Mouse (Mus musculus): ENCODE data around the gene Uso1. TPM values are rescaled to one million over a fixed set of nuclear protein-coding genes. Genes with fewer than 3 reads are reported as not detected.
A peak's percentile ranks its signal among the peaks of the same experiment; 100 is the strongest.

Gene Uso1
- polyA plus RNA-seq, 3 experiments from 2014 or later, result 31.3 to 36.7 (median 34.4) TPM

DNA sequence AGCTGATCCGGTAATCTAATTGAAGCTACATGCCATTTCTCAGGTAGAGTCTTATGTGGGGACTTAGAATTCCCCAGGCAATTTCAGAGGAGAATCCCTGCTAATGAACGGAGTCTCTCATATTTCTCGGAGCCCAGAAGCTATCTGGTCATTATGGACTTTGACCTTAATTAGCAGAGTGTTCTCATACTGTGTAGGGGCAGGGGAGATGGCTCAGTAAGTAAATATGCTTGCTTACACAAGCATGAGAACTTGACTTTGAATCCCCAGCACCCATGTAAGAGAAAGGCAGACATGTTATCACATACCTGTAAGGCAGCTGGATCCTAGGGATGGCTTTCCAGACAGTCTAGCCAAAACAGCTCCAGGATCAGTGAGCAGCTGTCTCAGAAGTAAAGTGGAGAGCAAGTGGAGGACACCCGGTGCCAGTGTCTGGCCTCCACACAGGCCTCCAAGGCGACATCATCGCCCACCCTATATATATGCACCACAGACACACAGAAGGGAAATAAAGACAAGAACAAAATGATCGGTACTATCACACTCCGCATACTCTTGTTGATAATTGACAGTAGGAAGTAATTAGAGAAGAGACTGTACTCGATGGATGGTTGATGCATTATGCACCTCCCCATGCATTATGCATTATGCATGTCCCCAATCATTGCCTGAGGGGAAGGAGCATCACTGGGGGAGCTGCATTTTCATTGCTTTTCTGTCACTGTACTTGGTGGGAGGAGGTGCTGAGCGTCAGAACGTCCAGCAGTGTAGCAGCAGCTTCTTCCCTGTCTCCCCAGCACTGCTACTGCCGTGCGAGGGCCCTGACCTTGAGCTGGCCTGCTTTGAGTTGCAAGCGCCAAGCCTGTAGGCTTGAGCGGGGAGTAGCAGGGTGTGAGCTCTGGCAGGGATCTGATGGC is 59.4 kb downstream of the Uso1 start:
- ATAC-seq, result no peak

DNA sequence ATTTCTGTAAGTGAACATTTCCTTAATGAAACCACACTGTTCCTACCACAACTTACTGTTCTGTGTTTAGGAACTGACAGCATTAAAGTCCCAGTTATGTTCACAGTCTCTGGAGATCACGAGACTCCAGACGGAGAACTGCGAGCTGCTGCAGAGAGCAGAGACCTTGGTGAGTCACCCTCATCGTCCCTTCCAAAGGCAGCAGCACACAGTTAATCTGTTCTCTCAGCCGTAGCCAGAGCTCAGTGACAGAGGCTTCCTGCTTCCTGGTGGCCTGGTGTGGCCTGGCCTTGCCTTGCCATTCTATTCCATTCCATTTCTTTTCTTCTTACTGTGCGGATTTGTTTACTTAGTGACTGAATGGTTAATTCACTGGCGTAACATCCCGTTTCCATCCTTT is 60.5 kb downstream of the Uso1 start:
- no peak for ATAC-seq

DNA sequence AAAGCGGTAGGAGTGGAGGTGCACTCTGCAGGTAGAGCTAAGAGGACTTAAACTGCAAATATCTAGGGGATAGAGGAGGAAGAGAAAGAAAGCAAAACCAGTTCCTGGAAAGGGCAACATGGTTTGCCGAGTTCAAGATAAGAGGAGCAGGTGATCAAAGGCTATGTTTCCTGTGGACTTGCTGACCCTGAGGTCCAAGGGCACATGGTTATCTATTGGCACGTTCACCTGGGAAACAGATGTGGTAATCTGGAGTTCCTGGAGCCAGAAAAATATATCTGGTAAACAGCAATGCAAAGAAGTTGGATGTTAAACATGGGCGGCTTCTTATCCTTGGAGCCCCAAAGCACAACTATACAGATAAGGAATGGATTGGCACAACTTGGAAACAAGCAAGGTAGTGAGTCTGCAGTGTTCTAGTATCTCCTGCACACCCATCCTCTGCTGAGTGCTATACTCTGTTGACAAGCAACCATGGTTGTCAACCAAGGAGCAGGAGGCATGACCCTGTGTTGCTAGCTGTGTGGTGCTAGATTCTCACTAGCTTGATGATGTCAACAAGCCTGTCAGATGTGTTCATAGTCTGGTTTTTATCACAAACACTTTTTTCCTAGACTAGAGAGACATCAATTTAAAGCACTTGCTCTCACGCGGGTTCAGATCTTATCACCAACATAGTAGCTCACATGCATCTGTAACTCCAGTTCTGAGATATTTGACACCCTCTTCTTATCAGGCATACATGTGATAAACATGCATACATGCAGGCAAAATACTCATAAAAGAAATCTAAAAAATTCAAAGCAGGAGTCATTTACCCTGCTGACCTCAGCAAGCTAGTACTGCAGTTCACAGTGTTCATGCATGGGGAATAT is 66.7 kb downstream of the Uso1 start:
- ATAC-seq, result peak; percentile 54

DNA sequence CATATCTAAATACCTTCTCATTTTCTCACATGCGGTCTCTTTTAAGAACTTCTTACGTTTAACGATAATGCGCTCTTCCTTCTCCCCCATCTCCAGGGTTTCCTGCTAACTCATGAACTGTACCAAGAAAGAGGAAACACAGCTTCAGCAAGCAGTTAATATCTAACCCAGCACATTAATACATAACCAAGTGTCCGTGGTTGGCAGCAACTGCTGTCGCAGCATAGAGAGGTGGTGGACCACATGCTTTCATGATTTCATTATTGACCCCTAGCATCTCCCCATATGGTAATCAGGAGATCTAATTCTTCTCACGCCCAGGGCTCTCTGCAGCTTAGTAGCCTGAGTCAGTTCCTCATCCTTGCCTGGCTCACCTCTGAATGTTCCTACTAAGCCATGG is 67.4 kb downstream of the Uso1 start:
- no peak for ATAC-seq

DNA sequence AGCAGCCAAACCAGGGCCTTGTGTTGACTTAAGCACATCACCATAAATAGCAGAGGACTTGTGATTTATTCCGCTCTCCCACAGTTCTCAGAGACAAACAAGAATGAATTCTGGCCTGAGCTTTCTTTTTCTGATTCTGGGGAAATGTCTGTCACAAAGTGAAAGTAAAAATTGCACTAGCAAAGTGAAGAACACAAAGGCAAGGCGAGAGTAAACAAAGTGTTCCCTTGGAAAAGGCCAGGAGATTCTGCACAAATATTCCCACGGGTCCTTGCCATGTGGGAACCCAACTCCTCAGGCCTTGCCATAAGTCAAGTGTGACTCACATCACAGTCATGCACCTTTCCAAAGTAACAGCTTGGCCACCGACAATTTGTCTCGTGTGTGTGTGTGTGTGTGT is 68.0 kb downstream of the Uso1 start:
- ATAC-seq, result no peak

DNA sequence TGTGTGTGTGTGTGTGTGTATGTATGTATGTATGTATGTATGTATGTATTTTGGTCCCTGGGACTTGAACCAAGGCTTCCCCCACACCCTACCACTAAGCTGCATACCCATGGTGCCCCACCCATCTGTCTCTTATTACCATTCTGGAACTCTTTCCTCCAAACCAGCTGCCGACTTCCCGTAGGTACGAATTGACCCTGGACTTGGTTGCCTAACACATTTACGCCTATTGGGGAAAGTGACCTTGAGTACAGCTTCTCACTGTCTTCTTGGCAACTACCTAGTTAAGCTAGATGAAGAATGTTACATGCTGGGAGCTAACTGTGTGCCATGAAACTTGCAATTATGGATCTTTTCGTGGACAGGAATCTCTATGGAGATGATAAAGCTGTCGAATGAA is 68.4 kb downstream of the Uso1 start:
- no peak for ATAC-seq

DNA sequence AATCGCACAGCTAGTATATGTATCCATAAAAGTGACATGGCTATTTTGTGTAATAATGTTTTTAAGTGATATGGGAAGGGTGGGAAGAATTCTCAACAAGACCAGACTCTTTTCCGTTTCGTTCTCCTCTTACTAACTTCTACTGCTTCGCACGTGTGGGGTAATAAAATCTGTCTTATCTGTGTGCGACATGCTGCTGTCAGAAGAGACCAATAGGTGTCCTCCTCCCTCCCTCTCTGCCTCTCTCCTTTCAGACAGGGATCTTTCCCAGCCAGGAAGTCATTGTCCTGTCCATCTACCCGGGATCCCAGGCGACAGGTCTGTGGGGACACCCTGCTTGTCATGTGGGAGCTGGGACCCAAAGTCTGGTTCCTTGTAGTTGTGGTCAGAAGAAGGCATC is 72.5 kb downstream of the Uso1 start:
- no peak for ATAC-seq

DNA sequence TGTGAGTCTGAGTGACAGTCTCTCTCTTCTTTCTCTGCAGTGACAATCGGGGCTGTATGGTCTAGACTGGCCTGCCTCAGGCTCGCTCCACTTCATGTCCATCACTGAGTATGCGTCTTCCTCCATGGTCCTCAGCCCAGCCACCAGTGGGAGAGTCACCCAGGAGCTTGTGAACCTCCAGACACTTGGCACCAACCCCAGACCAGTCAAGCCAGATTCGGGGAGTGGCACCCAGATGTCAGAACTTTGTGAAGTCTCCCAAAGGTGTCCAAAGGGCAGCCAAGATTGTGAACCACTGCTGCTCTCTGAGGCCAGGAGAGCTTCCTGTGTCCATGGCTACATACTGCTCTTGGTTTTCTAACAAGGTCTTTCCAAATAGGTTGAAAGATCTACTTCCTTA is 74.5 kb downstream of the Uso1 start:
- ATAC-seq, result no peak

DNA sequence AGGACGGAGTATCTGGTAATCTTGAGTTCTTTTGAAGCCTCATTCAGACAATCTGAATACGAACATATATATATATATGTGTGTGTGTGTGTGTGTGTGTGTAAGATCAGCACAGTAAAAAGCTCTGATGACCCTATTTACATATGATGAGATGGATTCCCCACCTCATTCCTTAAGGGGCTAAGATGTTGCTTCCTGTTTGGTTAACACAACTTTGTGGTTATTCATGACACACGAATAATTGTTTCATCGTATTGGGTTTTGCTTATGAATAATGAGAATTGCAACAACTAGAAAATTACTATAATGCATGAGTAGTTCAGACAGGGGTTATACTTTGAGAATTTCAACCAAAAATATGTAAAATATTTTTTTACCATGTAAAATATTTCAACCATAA is 77.6 kb downstream of the Uso1 start, which contains the start of gene U90926:
Gene U90926 (minus strand): TSS at position 101 of the 400 bp plus-strand sequence.
- no peak for ATAC-seq

DNA sequence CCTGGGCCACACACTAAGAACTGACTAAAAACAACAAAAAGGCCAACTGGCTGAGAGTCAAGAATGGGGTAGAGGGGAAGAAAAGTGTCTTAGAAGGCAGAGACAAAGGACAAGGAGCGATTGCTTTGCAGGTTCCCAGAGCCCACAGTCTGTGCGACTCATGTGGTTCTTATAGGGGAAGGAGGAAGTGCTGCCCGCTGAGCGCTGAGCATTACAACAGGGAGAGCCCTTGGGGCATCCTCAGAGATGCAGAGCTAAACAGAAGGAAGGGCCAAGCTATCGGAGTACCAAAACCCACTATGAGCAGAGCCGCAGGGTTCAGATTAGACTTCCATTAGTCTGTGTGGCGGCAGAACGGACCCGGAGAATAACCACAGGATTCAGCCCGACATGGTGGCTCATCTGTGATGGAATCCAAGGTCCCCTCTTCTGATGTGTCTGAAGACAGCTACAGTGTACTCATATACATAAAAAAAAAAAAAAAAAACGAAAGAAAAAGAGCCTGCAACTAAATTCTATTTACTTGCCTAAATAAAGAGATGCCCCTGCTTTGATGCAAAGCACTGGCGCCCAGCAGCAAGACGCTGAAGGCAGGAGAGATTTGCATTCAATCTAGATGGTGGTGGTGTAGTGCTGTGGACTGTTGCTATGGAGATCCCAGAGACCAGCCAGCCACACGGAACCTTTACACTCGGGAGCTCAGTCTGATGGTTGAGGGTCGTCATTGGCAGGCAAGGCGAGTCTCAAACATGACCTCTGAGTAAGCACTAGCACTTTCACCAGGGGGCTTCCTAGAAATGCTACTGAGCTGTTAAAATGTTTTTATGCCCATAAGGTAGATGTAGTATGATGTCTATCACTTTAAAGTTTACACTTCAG is 81.4 kb downstream of the Uso1 start:
- no peak for ATAC-seq

DNA sequence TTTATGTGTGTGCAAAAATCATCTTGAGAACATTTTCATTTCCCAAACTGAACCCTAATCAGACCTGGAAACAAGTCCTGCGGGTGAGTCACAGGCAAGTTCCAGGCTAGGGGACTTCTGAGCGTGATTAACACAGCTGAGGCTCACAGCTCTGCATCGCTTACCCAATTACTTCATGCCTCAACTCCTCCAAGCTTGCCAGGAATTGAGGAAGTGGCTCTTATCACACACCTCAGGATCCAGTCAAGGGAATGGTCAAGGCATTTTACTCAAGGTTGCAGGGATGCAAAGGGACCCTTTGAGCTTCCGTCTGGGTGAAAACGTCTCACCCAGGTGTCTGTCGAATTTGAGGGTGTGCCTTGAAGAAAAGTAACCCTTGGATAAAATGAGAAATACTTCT is 82.1 kb downstream of the Uso1 start:
- no peak for ATAC-seq

DNA sequence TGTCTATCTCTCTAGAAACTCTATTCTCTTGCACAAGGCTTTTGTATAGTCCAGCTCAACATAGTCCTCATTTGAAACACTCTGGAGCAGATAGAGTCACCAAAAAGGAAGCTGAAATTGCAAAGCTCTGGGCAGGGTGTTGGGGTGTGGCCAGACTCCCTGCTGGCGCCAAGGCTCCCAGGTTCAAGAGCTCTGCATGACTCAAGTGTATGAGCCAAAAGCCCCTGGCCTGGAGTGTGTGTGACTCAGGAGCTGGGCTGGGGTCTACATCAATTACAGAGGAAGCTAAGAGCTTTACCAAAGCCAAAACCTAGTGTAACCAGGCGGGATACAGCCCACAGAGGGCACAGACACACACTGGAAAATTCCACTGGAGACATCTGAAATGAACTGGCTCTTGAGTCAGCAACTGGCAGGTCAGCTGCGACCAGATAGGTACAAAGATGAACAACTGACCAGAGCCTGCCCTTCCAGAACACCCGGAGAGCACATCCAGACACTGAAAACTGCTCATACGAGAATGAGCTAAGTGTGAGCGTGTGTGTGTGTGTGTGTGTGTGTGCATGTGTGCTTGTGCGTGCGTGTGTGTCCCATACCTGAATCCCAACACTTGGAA is 82.7 kb downstream of the Uso1 start:
- ATAC-seq, result no peak

DNA sequence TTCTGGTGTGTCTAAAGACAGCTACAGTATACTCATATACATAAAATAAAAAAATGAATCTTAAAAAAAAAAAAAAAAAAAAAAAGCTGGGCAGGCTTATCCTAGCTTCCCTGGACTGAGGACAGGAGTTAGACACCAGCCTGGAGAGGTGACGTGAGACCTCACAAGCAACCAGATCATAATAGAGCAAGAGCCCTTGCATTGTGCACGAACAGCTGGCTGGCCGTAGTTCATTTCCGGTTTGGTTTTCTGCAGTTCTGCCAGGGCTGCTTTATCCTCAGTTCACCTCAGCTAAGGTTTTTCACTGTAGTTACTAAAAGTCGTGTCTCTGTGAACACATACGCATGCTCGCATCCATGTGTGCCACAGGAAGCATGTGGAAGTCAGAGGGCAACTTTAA is 90.0 kb downstream of the Uso1 start:
- no peak for ATAC-seq

DNA sequence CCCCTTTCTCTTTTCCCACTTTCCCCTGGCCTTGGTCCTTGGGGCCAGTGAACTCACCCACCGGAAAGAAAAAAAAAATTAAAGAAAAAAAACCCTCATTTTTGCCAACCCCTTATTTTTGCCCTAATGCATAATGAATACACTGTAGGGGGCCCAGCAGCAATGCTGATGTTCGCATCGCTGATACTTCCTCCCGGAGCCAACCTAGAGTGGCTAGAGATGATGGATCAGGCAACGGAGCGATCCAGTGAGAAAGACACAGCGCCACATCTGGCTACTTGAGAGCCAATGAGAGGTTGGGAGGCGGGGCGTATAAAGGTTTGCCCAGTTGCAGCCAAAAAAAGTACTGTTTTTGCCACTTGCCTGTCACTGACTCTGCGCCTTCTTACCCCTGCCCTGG is 91.0 kb downstream of the Uso1 start:
- no peak for ATAC-seq

DNA sequence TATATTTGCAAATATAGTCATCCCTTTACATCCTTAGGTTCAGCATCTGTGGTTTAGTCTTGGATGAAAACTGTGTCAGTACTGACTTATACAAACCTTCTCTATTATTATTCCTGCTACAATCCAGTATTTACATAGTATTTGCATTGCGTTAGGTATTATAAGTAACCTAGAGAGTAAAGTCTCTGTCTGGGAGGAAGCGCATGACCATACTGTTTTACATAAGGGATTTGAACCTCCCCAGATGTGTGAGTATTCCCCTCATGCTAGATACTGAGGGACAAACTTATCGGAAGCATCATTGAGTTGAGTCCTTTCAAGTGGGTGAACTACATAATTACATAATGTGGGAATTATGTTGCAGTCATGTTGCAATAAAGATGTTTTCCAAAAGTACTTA is 91.8 kb downstream of the Uso1 start:
- ATAC-seq, result no peak

DNA sequence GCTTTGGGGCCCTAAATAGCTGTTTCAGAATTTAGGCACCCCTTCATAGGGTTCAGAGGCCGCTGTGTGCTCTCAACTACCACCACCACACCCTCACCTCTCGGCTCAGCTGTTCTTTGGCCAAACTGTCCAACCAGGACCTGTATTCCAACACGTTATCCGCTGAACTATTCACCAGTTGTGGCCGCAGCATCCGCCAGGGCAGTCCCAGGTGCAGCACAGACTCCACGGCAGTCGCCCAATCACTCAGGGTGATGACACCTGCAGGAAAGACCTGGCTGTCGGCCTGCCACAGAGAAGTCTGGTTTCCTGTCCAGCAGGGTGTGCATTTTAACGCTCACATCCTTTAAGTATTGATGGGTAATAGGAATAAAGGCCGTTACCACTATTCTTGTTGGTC is 92.6 kb downstream of the Uso1 start:
- no peak for ATAC-seq

DNA sequence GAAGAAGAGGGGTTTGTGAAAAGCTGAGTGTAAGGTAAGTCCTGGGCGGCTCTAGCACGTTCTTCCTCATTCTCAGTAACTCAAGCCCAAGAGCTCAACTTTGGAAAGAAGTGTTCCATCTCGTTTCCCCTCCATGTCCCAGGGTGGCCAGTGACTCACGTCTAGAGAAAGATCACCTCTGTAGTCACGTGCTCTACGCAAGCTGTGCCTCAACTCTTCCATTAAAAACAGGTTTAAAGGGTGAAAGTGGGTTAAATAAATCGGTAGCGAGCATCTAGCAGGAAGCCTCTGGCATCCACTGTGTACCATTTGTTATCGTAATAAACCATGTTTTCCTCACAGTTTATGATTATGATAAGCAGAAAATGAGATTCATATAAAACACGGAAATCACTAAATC is 94.1 kb downstream of the Uso1 start:
- no peak for ATAC-seq

DNA sequence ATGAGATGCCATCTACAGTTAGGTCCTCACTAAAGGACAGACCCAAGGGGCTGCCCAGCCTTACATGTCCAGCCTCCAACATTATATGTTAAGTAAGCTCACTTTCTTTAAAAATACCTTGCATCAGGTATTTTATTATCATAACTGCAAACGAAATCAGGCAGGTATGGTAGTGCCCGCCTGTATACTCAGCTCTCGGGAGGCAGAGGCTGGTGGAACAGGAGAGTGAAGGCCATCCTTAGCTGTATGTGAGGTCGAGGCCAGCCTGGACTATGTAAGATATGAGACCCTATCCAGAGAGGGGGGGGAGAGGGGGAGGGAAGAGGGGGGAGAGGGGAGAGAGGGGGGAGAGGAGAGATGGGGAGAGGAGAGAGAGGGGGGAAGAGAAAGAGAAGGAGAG is 95.6 kb downstream of the Uso1 start:
- no peak for ATAC-seq

DNA sequence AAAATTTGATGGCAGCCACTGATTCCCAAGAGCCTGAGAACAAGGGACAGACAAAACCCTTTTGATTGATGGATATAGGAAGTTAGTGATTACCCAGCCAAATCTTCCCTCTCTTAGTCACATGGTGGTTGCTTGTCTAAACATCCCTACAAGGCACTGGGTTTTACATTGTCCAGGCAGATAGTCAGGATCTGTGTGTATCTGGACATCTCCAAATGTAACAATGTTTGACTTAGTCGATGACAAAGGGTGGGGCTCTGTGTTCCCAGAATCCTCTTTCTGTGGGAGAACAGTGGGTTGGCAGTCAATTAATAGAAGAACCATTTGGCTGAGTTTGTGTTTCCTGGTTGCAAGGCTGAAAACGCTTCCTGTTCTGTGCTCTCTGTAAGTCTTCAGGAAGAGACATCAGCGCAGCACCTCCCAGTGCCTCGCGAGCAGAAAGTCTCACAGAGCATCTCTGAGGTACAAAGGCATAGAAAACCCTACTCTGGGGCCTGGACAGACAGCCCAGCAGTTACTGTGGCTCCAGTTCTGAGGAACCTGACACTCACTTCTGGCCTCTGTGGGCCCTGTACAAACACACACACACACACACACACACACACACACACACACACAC is 97.3 kb downstream of the Uso1 start:
- peak; percentile 83 for ATAC-seq

DNA sequence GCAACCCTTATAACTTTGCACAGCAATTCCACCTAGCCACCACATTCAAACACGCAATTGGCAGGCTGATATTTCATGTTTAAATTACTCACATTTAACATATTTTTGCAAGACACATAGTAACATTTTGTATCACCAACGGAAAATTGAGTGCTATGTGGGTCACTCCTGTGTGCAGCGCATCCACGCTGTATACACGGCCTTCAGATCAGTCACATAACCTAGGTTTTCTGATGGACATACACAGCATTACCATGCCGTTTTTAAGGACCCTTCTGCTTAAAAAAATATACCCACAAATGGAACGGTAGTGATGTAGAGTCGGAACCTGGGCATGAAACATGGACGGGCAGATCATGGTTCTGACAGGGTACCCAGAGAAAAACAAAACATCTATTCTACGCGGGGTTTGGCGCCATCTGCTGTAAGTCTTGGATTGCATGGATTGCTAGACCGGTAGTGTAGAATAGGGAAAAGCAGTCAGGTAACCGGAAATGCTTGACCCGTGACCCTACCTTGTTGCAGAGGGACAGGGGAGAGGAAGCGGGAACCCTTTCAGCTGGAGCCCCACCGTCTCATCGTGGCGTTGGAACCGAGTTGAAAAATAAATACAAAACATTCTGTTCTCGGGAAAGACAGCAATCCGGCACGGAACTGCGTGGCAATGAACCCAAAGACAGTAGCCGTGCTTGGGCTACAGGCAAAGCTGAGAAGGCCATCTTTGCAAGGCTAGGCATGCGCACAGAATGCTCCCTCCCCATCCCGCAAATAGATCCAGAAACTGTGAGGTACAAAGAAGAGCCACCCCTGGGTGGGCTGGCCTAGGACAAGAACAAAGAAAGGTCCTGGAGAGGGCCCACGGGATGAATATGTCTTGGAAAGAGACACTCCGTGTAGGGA is 101.8 kb downstream of the Uso1 start:
- peak; percentile 27 for ATAC-seq

DNA sequence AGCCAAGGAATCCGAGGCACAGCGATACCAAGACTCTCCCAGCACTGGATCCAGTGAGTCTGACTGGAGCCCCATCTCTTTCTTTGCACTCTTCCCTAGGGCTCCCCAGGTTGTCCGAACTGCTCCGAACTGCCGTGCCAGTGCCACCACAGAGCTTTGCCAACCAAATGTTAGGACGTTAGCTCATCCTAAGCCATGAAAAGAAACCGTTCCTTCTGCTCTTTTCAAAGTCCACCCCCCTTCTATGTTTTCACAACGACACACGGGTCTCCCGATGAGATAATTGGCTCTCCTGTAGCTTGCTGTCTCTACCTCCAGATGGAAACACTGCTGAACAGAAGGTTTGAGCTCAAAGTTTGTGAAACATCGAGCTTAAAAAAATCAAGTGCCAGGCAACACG is 103.0 kb downstream of the Uso1 start:
- ATAC-seq, result no peak
